Mouse (Mus musculus) liver, postnatal 0 days (tissue): ENCODE data around the gene Fam163b. TPM values are rescaled to one million over a fixed set of nuclear protein-coding genes. Genes with fewer than 3 reads are reported as not detected.

Source experiments
- ATAC-seq: fragments of 200-750 bp; cut with Nextera tagmentation; 2 replicates; pipeline ENCODE4 v1.8.0; 2017; ENCODE audit warnings: mild to moderate bottlenecking, moderate library complexity
- DNase-seq: peaks from one replicate; pipeline ENCODE4 v3.0.0-alpha.2; 2016
- H3K27ac ChIP-seq: fragments of 300-500 bp; sonication (generic); 2 replicates; pipeline ENCODE4 v1.5.1; 2014; ENCODE audit warnings: antibody characterized with exemption, moderate library complexity, mild to moderate bottlenecking, low read depth
- H3K27me3 ChIP-seq: fragments of 300-500 bp; sonication (generic); 2 replicates; pipeline ENCODE4 v1.6.1; 2014; ENCODE audit warnings: low read length, control low read depth, mixed read lengths; ENCODE audit not compliant: insufficient read depth
- H3K36me3 ChIP-seq: fragments of 300-500 bp; sonication (generic); replicated peaks from 2 replicates; pipeline ENCODE4 v1.6.1; 2014; ENCODE audit warnings: mild to moderate bottlenecking, control low read depth, low read length, moderate library complexity, mixed read lengths; ENCODE audit not compliant: insufficient read depth
- H3K4me1 ChIP-seq: fragments of 300-500 bp; sonication (generic); 2 replicates; pipeline ENCODE4 v1.6.1; 2014; ENCODE audit warnings: antibody characterized with exemption, mild to moderate bottlenecking, control low read depth; ENCODE audit not compliant: insufficient read depth
- H3K4me2 ChIP-seq: fragments of 300-500 bp; sonication (generic); 2 replicates; pipeline ENCODE4 v1.6.1; 2014; ENCODE audit warnings: low read depth, mild to moderate bottlenecking, low read length, moderate library complexity, mixed read lengths
- H3K4me3 ChIP-seq: fragments of 300-500 bp; sonication (generic); 2 replicates; pipeline ENCODE4 v1.5.1; 2014; ENCODE audit warnings: low read depth, low read length
- H3K9ac ChIP-seq: fragments of 300-500 bp; sonication (generic); replicated peaks from 2 replicates; pipeline ENCODE4 v1.6.1; 2014; ENCODE audit warnings: mild to moderate bottlenecking, moderate library complexity
- H3K9me3 ChIP-seq: fragments of 300-500 bp; sonication (generic); 2 replicates; pipeline ENCODE4 v1.6.1; 2016; ENCODE audit warnings: mild to moderate bottlenecking, control low read depth, low read length, mixed read lengths
- CTCF ChIP-seq: sonication (generic); IDR thresholded peaks from 2 replicates; pipeline ENCODE4 v1.5.1; 2016; ENCODE audit warnings: antibody characterized with exemption, low read depth
- EP300 ChIP-seq: IDR thresholded peaks from 2 replicates; pipeline ENCODE4 v1.6.1; 2016; ENCODE audit warnings: antibody characterized with exemption, low read depth, mild to moderate bottlenecking
- WGBS: fragments of 180-500 bp; shearing (Covaris S2); extraction: QIAGEN DNeasy Blood & Tissue Kit; methylation state at CpG from one replicate; pipeline ENCODE4 v1.1.7; 2014; ENCODE audit not compliant: insufficient replicate concordance; 5-methylcytosine and 5-hydroxymethylcytosine counted together
- polyA plus RNA-seq: library from polyadenylated mRNA; unstranded; fragments of >200 nt; fragmentation: Nextera tagmentation; extraction: Ambion mirVana; gene quantifications from 2 replicates; pipeline ENCODE4 v1.2.1, GENCODE M21; 2015

Gene Fam163b
- polyA plus RNA-seq, 1 experiment from 2014 or later, result not detected

DNA sequence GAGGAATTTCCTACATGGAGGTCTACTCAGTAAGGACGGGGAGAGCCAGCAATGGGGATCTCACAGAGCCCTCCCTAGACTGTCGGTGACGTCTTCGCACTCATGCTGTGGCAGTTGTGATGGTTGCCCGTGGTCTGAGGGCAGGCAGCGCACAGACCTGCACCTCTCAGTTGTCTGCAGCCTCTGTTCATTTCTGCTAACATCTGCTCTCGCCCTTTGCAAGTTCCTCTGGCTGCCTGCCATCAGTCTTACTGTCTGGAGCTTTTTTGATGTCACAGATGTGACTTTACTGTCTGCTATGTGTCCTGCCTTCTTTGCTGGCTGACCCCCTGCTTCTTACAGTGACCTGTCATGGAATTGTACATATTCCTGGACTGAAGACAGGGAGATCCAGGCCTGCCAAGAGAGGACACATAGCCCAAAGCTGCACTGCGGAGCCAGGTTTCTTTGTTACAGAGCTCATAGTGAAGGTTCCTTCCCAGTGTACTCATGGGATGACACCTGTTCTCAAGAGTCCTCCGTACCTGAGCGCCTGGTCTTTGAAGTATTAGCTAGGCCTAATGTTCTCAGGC lies 33.5 kb upstream of the Fam163b start:
- WGBS, result 66% methylated on average over 10 of the region's 10 CpGs
- TF ChIP-seq CTCF (no peak), EP300 (no peak)
- Histone ChIP-seq H3K36me3 (no peaks in the 10 kb centered on the region), H3K4me1 (no peaks in the 10 kb centered on the region), H3K9ac (no peak overlapping the region), H3K27me3 (no peaks in the 10 kb centered on the region), H3K27ac (no peak overlapping the region), H3K4me2 (no peak overlapping the region), H3K4me3 (no peak overlapping the region), H3K9me3 (no peaks in the 10 kb centered on the region)
- ATAC-seq (no peak), DNase-seq (no peak)

DNA sequence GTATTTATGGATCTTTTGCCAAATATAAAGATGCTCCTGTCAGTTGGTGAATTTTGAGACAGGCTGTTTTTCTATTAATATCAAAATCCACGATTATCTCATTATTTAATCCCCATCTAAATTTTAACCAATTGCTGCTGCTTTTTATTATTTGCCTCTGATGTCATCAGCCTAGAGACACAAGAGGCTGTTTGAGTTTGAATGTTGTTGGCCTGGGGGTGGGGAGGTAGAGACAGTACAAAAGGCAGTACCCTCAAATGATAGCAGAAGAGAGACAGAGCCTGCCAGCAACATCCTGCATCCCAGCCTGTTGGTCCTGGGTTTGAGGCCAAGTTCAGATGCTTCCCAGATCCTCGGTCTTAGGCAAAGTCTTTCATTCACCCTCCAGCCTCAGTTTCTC lies 32.0 kb upstream of the Fam163b start:
- no peaks in the 10 kb centered on the region for H3K4me1 ChIP-seq
- H3K9ac ChIP-seq, result no peak overlapping the region
- no peaks in the 10 kb centered on the region for H3K36me3 ChIP-seq
- 62% methylated on average over 2 of the region's 2 CpGs for WGBS
- DNase-seq (no peak), ATAC-seq (no peak)
- H3K9me3 ChIP-seq, result no peaks in the 10 kb centered on the region
- no peaks in the 10 kb centered on the region for H3K27me3 ChIP-seq
- H3K4me3 ChIP-seq, result no peak overlapping the region
- TF ChIP-seq CTCF, result no peak
- TF ChIP-seq EP300, result no peak
- H3K27ac ChIP-seq, result no peak overlapping the region
- H3K4me2 ChIP-seq, result no peak overlapping the region

- no peak for ATAC-seq
- Histone ChIP-seq H3K9me3 (no peaks in the 10 kb centered on the region), H3K4me1 (no peaks in the 10 kb centered on the region), H3K9ac (no peak overlapping the region), H3K4me2 (no peak overlapping the region), H3K4me3 (no peak overlapping the region), H3K36me3 (no peaks in the 10 kb centered on the region), H3K27me3 (no peaks in the 10 kb centered on the region), H3K27ac (no peak overlapping the region)
- 26% methylated on average over 2 of the region's 2 CpGs for WGBS
- TF ChIP-seq CTCF (no peak), EP300 (no peak)
- no peak for DNase-seq
Observed at GRCm38 (mm10) chr2:27166999-27167398, 24.7 kb upstream of the Fam163b start.

DNA sequence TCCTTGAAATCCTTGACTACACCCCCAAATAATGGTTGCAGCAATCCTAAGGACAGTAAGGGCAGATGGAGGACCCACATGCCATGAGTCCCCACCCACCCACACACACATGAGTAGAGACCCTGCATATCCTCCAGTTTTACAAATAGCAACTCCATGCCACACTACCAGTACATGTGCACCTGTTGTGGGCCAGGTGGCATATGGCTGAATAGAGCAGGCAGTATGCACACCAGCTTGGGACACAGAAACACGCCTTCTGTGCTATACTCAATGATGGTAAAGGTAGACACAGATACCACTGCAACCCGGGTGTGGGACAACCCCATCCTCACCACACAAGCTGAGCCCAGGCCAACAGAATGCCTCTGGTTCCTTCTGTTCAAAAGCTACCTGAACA lies 23.8 kb upstream of the Fam163b start:
- WGBS, result 67% methylated on average over 2 of the region's 2 CpGs

GRCm38 (mm10) chr2:27164796-27165590 lies 22.7 kb upstream of the Fam163b start, which contains the start of gene Dbh:
Gene Dbh (plus strand): TSS chr2:27165233.
- 69% methylated on average over 12 of the region's 12 CpGs for WGBS

More for the DNA sequence above, 23.8 kb upstream of the Fam163b start:
- H3K4me3 ChIP-seq, result no peak overlapping the region
- no peak overlapping the region for H3K9ac ChIP-seq
- TF ChIP-seq CTCF (no peak), EP300 (no peak)
- no peaks in the 10 kb centered on the region for H3K36me3 ChIP-seq
- ATAC-seq (no peak), DNase-seq (no peak)
- H3K9me3 ChIP-seq, result no peaks in the 10 kb centered on the region
- no peak overlapping the region for H3K27ac ChIP-seq
- H3K4me1 ChIP-seq, result no peaks in the 10 kb centered on the region
- H3K27me3 ChIP-seq, result no peaks in the 10 kb centered on the region
- H3K4me2 ChIP-seq, result no peak overlapping the region

DNA sequence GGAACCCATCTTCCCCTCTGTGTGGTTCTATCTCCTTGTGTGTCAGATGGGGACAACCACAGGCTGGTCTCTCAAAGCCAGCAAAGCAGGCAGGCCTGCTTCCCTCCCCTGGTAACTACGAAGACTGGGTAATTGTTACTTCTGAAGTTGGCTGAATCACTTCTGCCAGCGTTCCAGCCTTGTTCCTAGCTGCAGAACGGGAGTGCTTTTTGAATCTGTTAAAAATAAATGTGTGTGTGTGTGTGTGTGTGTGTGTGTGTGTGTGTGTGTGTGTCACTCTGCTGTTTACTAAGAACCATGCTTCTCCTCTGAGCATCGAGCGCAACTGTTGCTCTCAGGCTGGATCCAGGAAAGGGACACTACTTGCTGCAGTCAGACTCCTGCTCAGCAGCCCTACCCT lies 21.6 kb upstream of the Fam163b start:
- Histone ChIP-seq H3K4me1 (no peaks in the 10 kb centered on the region), H3K4me3 (no peak overlapping the region), H3K9me3 (no peaks in the 10 kb centered on the region), H3K36me3 (no peaks in the 10 kb centered on the region), H3K4me2 (no peak overlapping the region), H3K9ac (no peak overlapping the region), H3K27me3 (no peaks in the 10 kb centered on the region), H3K27ac (no peak overlapping the region)
- WGBS, result 70% methylated on average over 5 of the region's 5 CpGs
- DNase-seq (no peak), ATAC-seq (no peak)
- TF ChIP-seq EP300 (no peak), CTCF (no peak)

More at GRCm38 (mm10) chr2:27164796-27165590, 22.7 kb upstream of the Fam163b start, which contains the start of gene Dbh:
- DNase-seq (no peak), ATAC-seq (no peak)
- Histone ChIP-seq H3K36me3 (no peaks in the 10 kb centered on the region), H3K4me1 (no peaks in the 10 kb centered on the region), H3K9me3 (no peaks in the 10 kb centered on the region), H3K27ac (no peak within 1 kb of the TSS), H3K4me3 (no peak within 1 kb of the TSS), H3K9ac (no peak within 1 kb of the TSS), H3K4me2 (no peak within 1 kb of the TSS), H3K27me3 (no peaks in the 10 kb centered on the region)
- TF ChIP-seq EP300 (no peak), CTCF (no peak)
